Comparison of ENCODE assay signal across 10 mouse cellular contexts in genomic region chr13:29222261-29222838, GRCm38 (mm10).
DNase-seq lines count a peak whose midpoint lies in the region; ATAC-seq and TF ChIP-seq lines count a peak whose summit lies in the region.
"Had no signal": no experiment of that assay in that cellular context is flagged by ENCODE, and none has a peak within 500 bp of the region (broad histone marks: within the 10 kb centered on the region; RNA-seq: fewer than 3 reads in every experiment).

No protein-coding gene starts in this region.

- no peak for TF ChIP-seq CTCF in heart, adult 2 months (IDR thresholded peaks at IDR 0.05)

- peak overlapping the region; percentile 72 for H3K9ac ChIP-seq in heart, embryonic 13.5 days
- no peak overlapping the region for H3K9ac ChIP-seq in heart, adult 2 months (ENCODE audit: low read depth, low read length)

- TF ChIP-seq POLR2A in heart, adult 2 months (IDR thresholded peaks at IDR 0.05; ENCODE audit: insufficient read depth, low read depth, low read length), result no peak

- intact Hi-C loops in heart, adult 2 months (cut with DNase I), result no loop called here
- intact Hi-C loops in left cerebral cortex, postnatal 10 days (cut with DNase I), result no loop called here

- 24% methylated on average over 10 of the region's 10 CpGs for whole genome bisulfite sequencing in heart, embryonic 13.5 days
- WGBS in heart, adult 2 months, result 49% methylated on average over 10 of the region's 10 CpGs

- ATAC-seq in heart, embryonic 13.5 days (ENCODE audit: extremely low read depth, insufficient number of reproducible peaks, low FRiP score, low TSS enrichment), result no peak

- no peaks in the 10 kb centered on the region for H3K36me3 ChIP-seq in heart, embryonic 13.5 days
- H3K36me3 ChIP-seq in heart, adult 2 months (ENCODE audit: control insufficient read depth, insufficient read depth, low read length), result no peaks in the 10 kb centered on the region

- no peak for TF ChIP-seq EP300 in heart, adult 2 months (IDR thresholded peaks at IDR 0.05; ENCODE audit: insufficient read depth, low read depth, low read length)

- H3K4me2 ChIP-seq in heart, embryonic 13.5 days, result no peak overlapping the region

- H3K4me1 ChIP-seq in heart, embryonic 13.5 days, result peaks cover 14% of the 10 kb centered on the region
- H3K4me1 ChIP-seq in heart, adult 2 months (ENCODE audit: control insufficient read depth, insufficient read depth, low read length), result no peaks in the 10 kb centered on the region
- H3K4me1 ChIP-seq: megakaryocyte, embryonic 14.5 days had no signal

- no peak overlapping the region for H3K4me3 ChIP-seq in heart, embryonic 13.5 days
- no peak overlapping the region for H3K4me3 ChIP-seq in heart, adult 2 months
- H3K4me3 ChIP-seq: left cerebral cortex, adult 2 months; megakaryocyte, embryonic 14.5 days had no signal

- peak overlapping the region; percentile 74 for H3K27ac ChIP-seq in heart, embryonic 13.5 days (replicated peaks)
- no peak overlapping the region for H3K27ac ChIP-seq in heart, adult 2 months
- H3K27ac ChIP-seq: left cerebral cortex, adult 2 months had no signal

- H3K79me2 ChIP-seq in heart, adult 2 months (replicated peaks; ENCODE audit: control insufficient read depth, insufficient read depth, low read length), result no peaks in the 10 kb centered on the region

- no peaks in the 10 kb centered on the region for H3K9me3 ChIP-seq in heart, embryonic 13.5 days

- DNase-seq in heart, adult 2 months, result no peak
- DNase-seq in embryo, embryonic 11 days, result peak; percentile 81
- peak; percentile 28 for DNase-seq in heart, postnatal 4 days
- DNase-seq in neural tube, embryonic 10.5 days (ENCODE audit: extremely low spot score, low spot score), result peak; percentile 69
- DNase-seq in left cerebral cortex, postnatal 10 days (ENCODE audit: extremely low spot score in 1 of 2, low spot score in 2 of 2), result no peak
- DNase-seq in layer of hippocampus, adult 9-10 months (ENCODE audit: low spot score), result no peak
- no peak for DNase-seq in T-cell, adult 2 months (ENCODE audit: low spot score)

- no peaks in the 10 kb centered on the region for H3K27me3 ChIP-seq in heart, embryonic 13.5 days (replicated peaks)
- H3K27me3 ChIP-seq in heart, adult 2 months (ENCODE audit: control insufficient read depth, insufficient read depth, low read length), result no peaks in the 10 kb centered on the region
- H3K27me3 ChIP-seq: megakaryocyte, embryonic 14.5 days had no signal

Comparison
In these comparisons a context has a peak if more than half of its experiments do, and no peak if none do; other contexts are left out.
1. DNase-seq: peak in embryo, embryonic 11 days (single experiment), heart, postnatal 4 days (single experiment) and neural tube, embryonic 10.5 days (single experiment); none in heart, adult 2 months (0 of 2), left cerebral cortex, postnatal 10 days (0 of 2), layer of hippocampus, adult 9-10 months (single experiment) and T-cell, adult 2 months (single experiment).